Mouse (Mus musculus): ENCODE data around the gene Zic4. TPM values are rescaled to one million over a fixed set of nuclear protein-coding genes. Genes with fewer than 3 reads are reported as not detected.
A peak's percentile ranks its signal among the peaks of the same experiment; 100 is the strongest.

Zic4 gene
- total RNA-seq, 1 experiment: not detected

GRCm38 (mm10) chr9:91361033-91361855 is 969 bp upstream of the Zic4 start:
- DNase-seq (ENCODE audit: low read depth, low spot score): no peak
- H3K27ac ChIP-seq (ENCODE audit: insufficient read depth, low read depth, low read length, poor library complexity, severe bottlenecking): no peak overlapping the region
- no peaks in the 10 kb centered on the region for H3K36me3 ChIP-seq (ENCODE audit: control insufficient read depth, insufficient read depth, low read length, poor library complexity, severe bottlenecking)
- no peaks in the 10 kb centered on the region for H3K9me3 ChIP-seq (ENCODE audit: control insufficient read depth, insufficient read depth, low read depth, low read length)
- in situ Hi-C loops (cut with MboI; ENCODE audit: low sequenced_read_pairs in 2 of 2, unreplicated experiment in 2 of 2): loop anchor here (10.0 to 25.0 kb wide), 2 partner anchors 1449 to 1456 kb away; partner anchors contain the start of gene Rasgrf1 (in 2 of the 2)
- H3K4me1 ChIP-seq (ENCODE audit: control insufficient read depth in 2 of 2, insufficient read depth in 2 of 2, low read length in 2 of 2, poor library complexity in 1 of 2): peaks cover 0 to 3% of the 10 kb centered on the region in 2 experiments; a peak in 1 of 4 replicates
- peak overlapping the region; percentile 22 to 41; a peak in 3 of 4 replicates for H3K4me3 ChIP-seq (ENCODE audit: insufficient read depth in 1 of 2, low read depth in 1 of 2, low read length in 2 of 2, poor library complexity in 1 of 2, severe bottlenecking in 1 of 2)
- no peak overlapping the region for H3K9ac ChIP-seq (ENCODE audit: insufficient read depth, low read depth, low read length, poor library complexity, severe bottlenecking)
- TF ChIP-seq CHD2 (IDR thresholded peaks at IDR 0.05; ENCODE audit: low read depth, low read length): no peak
- no peak for TF ChIP-seq HCFC1 (IDR thresholded peaks at IDR 0.05; ENCODE audit: borderline replicate concordance, insufficient read depth, low read length)
- no peak for TF ChIP-seq ZNF384 (IDR thresholded peaks at IDR 0.05; ENCODE audit: low read depth, low read length)
- TF ChIP-seq MAFK (IDR thresholded peaks at IDR 0.05; ENCODE audit: insufficient read depth, low read depth, low read length): no peak
- no peak for TF ChIP-seq ZC3H11A (IDR thresholded peaks at IDR 0.05; ENCODE audit: borderline replicate concordance, low read depth, low read length)

DNA sequence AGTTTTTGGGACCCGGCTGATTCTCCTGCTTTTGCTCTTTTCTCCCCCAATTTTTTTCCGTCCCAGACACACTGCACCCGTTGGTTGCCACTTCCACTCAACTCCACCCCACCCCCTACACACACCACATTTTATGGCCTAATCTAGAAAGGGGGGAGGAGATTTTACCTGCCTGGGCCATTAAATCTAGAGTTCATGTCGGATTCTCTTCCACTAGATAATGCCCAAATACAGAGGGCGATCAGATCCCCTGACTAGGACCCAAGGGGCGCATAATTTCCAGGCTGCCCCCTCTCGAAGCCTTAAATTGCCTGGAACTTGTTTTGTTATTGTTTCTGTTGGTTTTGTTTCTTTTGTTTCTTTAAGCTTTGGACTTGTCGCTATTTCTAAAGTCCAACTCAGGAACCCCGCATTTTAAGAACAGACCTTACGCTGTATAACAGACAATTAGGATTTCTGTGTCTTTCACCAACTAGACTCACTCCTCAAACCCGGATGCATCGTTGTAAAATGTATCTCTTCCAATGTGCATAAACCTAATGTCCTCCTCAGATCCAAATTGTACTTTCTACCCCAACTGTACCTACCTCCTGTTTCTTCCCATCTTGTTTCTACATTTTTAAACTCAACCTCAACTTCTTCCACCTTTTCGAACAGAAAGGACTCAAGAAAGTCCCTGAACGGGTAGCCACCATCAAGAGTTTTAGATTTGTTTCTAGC is 958 bp downstream of the Zic4 start:
- TF ChIP-seq MAFK (IDR thresholded peaks at IDR 0.05; ENCODE audit: insufficient read depth, low read depth, low read length) (no peak), CHD2 (IDR thresholded peaks at IDR 0.05; ENCODE audit: low read depth, low read length) (no peak), ZC3H11A (IDR thresholded peaks at IDR 0.05; ENCODE audit: borderline replicate concordance, low read depth, low read length) (no peak), ZNF384 (IDR thresholded peaks at IDR 0.05; ENCODE audit: low read depth, low read length) (no peak), HCFC1 (IDR thresholded peaks at IDR 0.05; ENCODE audit: borderline replicate concordance, insufficient read depth, low read length) (no peak)
- Histone ChIP-seq H3K9ac (ENCODE audit: insufficient read depth, low read depth, low read length, poor library complexity, severe bottlenecking) (no peak overlapping the region), H3K27ac (ENCODE audit: insufficient read depth, low read depth, low read length, poor library complexity, severe bottlenecking) (no peak overlapping the region), H3K4me3 (ENCODE audit: insufficient read depth in 1 of 2, low read depth in 1 of 2, low read length in 2 of 2, poor library complexity in 1 of 2, severe bottlenecking in 1 of 2) (no peak overlapping the region), H3K4me1 (ENCODE audit: control insufficient read depth in 2 of 2, insufficient read depth in 2 of 2, low read length in 2 of 2, poor library complexity in 1 of 2) (peaks cover 0 to 3% of the 10 kb centered on the region in 2 experiments; a peak in 1 of 4 replicates), H3K9me3 (ENCODE audit: control insufficient read depth, insufficient read depth, low read depth, low read length) (no peaks in the 10 kb centered on the region), H3K36me3 (ENCODE audit: control insufficient read depth, insufficient read depth, low read length, poor library complexity, severe bottlenecking) (no peaks in the 10 kb centered on the region)
- no peak for DNase-seq (ENCODE audit: low read depth, low spot score)
- in situ Hi-C loops (cut with MboI; ENCODE audit: low sequenced_read_pairs in 2 of 2, unreplicated experiment in 2 of 2): loop anchor here (10.0 to 25.0 kb wide), 2 partner anchors 1451 to 1458 kb away; partner anchors contain the start of gene Rasgrf1 (in 2 of the 2)

DNA sequence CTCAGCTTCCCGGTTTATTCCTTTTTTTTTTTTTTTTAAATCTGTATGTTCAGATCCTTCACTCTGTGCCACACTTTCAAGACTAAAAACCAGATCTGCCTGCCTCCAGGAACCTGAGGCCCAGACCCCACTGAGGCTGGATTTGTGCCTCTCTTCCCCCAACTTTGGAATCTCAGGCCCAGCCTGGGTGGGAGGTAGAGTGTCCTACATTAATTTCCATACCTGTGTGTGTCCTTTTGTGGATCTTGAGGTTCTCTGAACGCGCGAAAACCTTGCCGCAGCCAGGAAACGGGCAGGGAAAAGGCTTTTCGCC is 1.6 kb downstream of the Zic4 start:
- no peak overlapping the region for H3K4me3 ChIP-seq (ENCODE audit: insufficient read depth in 1 of 2, low read depth in 1 of 2, low read length in 2 of 2, poor library complexity in 1 of 2, severe bottlenecking in 1 of 2)
- H3K9me3 ChIP-seq (ENCODE audit: control insufficient read depth, insufficient read depth, low read depth, low read length): no peaks in the 10 kb centered on the region
- no peaks in the 10 kb centered on the region for H3K36me3 ChIP-seq (ENCODE audit: control insufficient read depth, insufficient read depth, low read length, poor library complexity, severe bottlenecking)
- no peak overlapping the region for H3K27ac ChIP-seq (ENCODE audit: insufficient read depth, low read depth, low read length, poor library complexity, severe bottlenecking)
- DNase-seq (ENCODE audit: low read depth, low spot score): no peak
- TF ChIP-seq HCFC1 (IDR thresholded peaks at IDR 0.05; ENCODE audit: borderline replicate concordance, insufficient read depth, low read length) (no peak), CHD2 (IDR thresholded peaks at IDR 0.05; ENCODE audit: low read depth, low read length) (no peak), ZNF384 (IDR thresholded peaks at IDR 0.05; ENCODE audit: low read depth, low read length) (no peak), MAFK (IDR thresholded peaks at IDR 0.05; ENCODE audit: insufficient read depth, low read depth, low read length) (no peak), ZC3H11A (IDR thresholded peaks at IDR 0.05; ENCODE audit: borderline replicate concordance, low read depth, low read length) (no peak)
- H3K9ac ChIP-seq (ENCODE audit: insufficient read depth, low read depth, low read length, poor library complexity, severe bottlenecking): no peak overlapping the region
- H3K4me1 ChIP-seq (ENCODE audit: control insufficient read depth in 2 of 2, insufficient read depth in 2 of 2, low read length in 2 of 2, poor library complexity in 1 of 2): peaks cover 0 to 3% of the 10 kb centered on the region in 2 experiments; a peak in 1 of 4 replicates
- in situ Hi-C loops (cut with MboI; ENCODE audit: low sequenced_read_pairs in 2 of 2, unreplicated experiment in 2 of 2): loop anchor here (10.0 to 25.0 kb wide), 2 partner anchors 1451 to 1459 kb away; partner anchors contain the start of gene Rasgrf1 (in 2 of the 2)

GRCm38 (mm10) chr9:91364127-91364970 is 2.1 kb downstream of the Zic4 start:
- Histone ChIP-seq H3K27ac (ENCODE audit: insufficient read depth, low read depth, low read length, poor library complexity, severe bottlenecking) (no peak overlapping the region), H3K4me1 (ENCODE audit: control insufficient read depth in 2 of 2, insufficient read depth in 2 of 2, low read length in 2 of 2, poor library complexity in 1 of 2) (peaks cover 0 to 3% of the 10 kb centered on the region in 2 experiments; a peak in 1 of 4 replicates)
- DNase-seq (ENCODE audit: low read depth, low spot score): no peak

More at GRCm38 (mm10) chr9:91364127-91364970, 2.1 kb downstream of the Zic4 start:
- no peaks in the 10 kb centered on the region for H3K36me3 ChIP-seq (ENCODE audit: control insufficient read depth, insufficient read depth, low read length, poor library complexity, severe bottlenecking)
- H3K9ac ChIP-seq (ENCODE audit: insufficient read depth, low read depth, low read length, poor library complexity, severe bottlenecking): no peak overlapping the region; the same call in 1 of the 2 replicates
- no peaks in the 10 kb centered on the region for H3K9me3 ChIP-seq (ENCODE audit: control insufficient read depth, insufficient read depth, low read depth, low read length)
- TF ChIP-seq ZNF384 (IDR thresholded peaks at IDR 0.05; ENCODE audit: low read depth, low read length) (no peak), CHD2 (IDR thresholded peaks at IDR 0.05; ENCODE audit: low read depth, low read length) (no peak), HCFC1 (IDR thresholded peaks at IDR 0.05; ENCODE audit: borderline replicate concordance, insufficient read depth, low read length) (no peak), ZC3H11A (IDR thresholded peaks at IDR 0.05; ENCODE audit: borderline replicate concordance, low read depth, low read length) (no peak)
- peak overlapping the region; percentile 6 to 32; a peak in 2 of 4 replicates for H3K4me3 ChIP-seq (ENCODE audit: insufficient read depth in 1 of 2, low read depth in 1 of 2, low read length in 2 of 2, poor library complexity in 1 of 2, severe bottlenecking in 1 of 2)
- in situ Hi-C loops (cut with MboI; ENCODE audit: low sequenced_read_pairs in 2 of 2, unreplicated experiment in 2 of 2): loop anchor here (10.0 to 25.0 kb wide), 2 partner anchors 1452 to 1460 kb away; partner anchors contain the start of gene Rasgrf1 (in 2 of the 2)
